Mouse (Mus musculus): ENCODE data around the gene Gm12169.

- TF ChIP-seq CTCF (conservative IDR thresholded peaks at IDR 0.05; ENCODE audit: low read length), result peak; percentile 17; the same call in 1 of the 2 replicates
- TF ChIP-seq NANOG (IDR thresholded peaks at IDR 0.05; ENCODE audit: borderline replicate concordance, low read length), result no peak
- TF ChIP-seq POU5F1 (IDR thresholded peaks at IDR 0.05; ENCODE audit: borderline replicate concordance, low read length), result no peak
These were observed 1.3 kb upstream of the Gm12169 start for GRCm38 (mm10) chr11:46522719-46523118.

Data from E14TG2a.4 (cell line).